Mouse (Mus musculus) G1E-ER4 (cell line): ENCODE results near the gene Fsd1l. TPM values are rescaled to one million over a fixed set of nuclear protein-coding genes. Genes with fewer than 3 reads are reported as not detected.

Experiments used
- GATA1 ChIP-seq: IDR thresholded peaks from one replicate; pipeline ENCODE4 v1.8.0; 2012; ENCODE audit warnings: low read length, inconsistent platforms
- polyA plus RNA-seq: library from polyadenylated mRNA; stranded (reverse); fragments of >175 nt; gene quantifications from 2 replicates; pipeline ENCODE4 v1.2.3, GENCODE M21; 2012

The Fsd1l gene
- polyA plus RNA-seq, 1 experiment: not detected

- TF ChIP-seq GATA1: no peak
These were observed 79.5 kb downstream of the Fsd1l start for GRCm38 (mm10) chr4:53710555-53711328.

GRCm38 (mm10) chr4:53713704-53714050 lies 82.4 kb downstream of the Fsd1l start, which contains the start of gene Fktn:
Gene Fktn, plus strand, starts transcription at chr4:53713998.
- TF ChIP-seq GATA1: no peak

DNA sequence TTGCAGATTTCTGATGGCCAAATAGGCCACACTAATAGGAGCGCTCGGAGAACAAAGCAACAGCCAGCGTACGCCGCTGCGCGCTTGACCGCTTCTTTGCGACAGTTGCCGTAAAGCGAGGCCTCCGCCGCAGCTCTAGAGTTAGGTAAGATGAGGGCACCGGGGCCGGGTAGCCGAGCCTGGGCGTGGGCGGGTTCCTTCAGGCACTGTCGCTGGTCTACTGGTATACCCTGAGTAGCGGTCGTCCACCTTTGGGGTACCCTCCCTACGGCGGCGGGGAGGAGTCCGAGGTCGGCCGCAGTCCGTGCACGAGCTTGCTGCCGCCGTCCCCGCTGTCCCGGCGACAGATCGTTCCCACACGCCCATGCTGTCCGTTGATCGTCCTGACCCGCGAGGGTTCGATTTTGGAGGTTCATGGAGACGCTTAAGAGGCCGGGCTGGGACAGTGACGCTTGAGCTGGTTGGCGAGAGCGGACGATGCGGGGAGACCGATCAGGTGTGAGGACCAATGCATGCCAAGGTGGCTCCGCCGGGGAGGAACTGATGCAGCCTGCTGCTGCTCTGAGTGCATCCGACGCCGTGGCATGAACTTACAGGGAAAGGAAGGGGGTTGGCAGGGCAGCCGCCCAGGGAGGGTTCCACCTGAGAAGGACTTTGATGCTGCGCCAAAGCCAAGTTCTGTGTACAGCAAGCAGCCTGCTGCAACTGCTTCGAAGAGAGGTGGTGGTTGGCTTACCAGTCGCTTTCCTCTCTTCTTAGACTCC lies 83.0 kb downstream of the Fsd1l start:
- no peak for TF ChIP-seq GATA1

- no peak for TF ChIP-seq GATA1
These were observed 84.7 kb downstream of the Fsd1l start for GRCm38 (mm10) chr4:53715977-53716376.

- no peak for TF ChIP-seq GATA1
These were observed 86.3 kb downstream of the Fsd1l start for GRCm38 (mm10) chr4:53717546-53717945.

DNA sequence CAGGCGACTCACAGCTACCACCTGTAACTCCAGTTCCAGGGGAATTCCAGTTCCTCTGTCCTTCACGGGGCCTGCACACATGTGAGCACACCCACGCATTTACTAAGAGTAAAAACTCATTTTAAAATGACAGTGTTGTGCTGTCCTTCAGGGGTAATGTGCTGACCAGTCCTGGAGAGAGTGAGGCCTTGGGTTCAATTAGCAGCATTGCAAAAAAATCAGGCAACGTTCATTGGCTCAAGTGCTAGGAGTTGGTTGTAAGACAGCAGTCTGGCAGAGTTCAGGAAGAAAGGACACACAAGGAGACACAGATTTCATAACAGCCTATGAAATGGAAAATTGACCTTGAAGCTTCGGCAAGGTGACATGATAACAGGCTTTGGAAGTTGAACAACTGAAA lies 87.0 kb downstream of the Fsd1l start:
- no peak for TF ChIP-seq GATA1

GRCm38 (mm10) chr4:53722506-53722905 lies 91.2 kb downstream of the Fsd1l start:
- no peak for TF ChIP-seq GATA1

GRCm38 (mm10) chr4:53728121-53728520 lies 96.8 kb downstream of the Fsd1l start:
- no peak for TF ChIP-seq GATA1

DNA sequence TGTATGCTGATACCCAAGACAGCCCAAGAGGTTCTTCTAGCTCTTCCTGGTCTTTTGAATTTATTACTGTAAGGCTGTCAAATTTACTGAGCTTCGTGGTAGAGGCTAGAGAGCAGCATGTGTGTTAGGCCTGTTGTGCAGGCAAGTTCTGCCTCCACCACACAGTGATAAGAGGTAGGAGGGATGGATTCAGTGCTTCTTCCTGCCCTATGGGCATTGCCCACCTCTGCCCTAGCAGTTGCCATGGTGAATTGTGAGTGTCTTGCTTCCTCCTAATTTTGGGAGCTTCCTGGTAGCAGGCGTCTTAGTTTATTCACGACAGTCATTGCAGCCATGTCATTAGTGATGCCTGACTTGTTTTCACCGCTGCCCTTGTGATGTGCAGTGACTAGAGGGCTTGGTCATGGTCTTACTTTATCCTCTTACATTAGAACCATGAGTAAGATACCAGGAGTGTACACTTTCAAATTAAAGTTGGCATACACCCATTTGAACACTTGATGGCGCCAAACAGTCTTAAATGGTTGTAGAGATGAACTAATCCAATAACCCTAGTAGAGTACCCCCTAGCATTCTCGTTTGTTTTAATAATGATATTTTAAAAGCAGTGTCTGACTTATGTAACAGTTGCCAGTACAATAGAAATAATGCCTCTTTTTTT lies 107.8 kb downstream of the Fsd1l start:
- TF ChIP-seq GATA1: no peak

DNA sequence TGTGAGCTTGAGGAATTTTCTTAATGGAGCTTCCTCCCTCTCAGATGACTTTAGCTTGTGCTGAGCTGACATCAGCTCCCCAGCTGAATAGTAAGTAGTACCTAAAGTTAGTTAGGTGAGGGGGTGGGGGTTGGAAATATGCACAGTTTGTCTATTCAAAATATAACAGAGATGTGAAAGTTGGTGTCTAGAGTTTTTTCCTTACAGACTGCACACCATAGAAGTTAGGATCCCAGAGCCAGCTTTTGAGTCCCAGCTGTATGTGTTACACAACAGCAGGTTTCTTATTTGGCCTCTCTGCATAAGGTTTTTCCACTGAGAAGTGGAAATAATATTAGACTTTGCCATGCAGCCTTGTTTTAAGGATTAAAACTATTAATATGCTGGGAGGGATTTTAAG lies 118.6 kb downstream of the Fsd1l start:
- no peak for TF ChIP-seq GATA1

- no peak for TF ChIP-seq GATA1
These were observed 119.3 kb downstream of the Fsd1l start for GRCm38 (mm10) chr4:53750391-53751120.

Other genes starting within 250 kb of the Fsd1l start
- gene Slc44a1, start 191.1 kb upstream of the Fsd1l start, polyA plus RNA-seq: 13.1 and 16.6 TPM in 2 replicates
- gene Fktn, start 82.5 kb downstream of the Fsd1l start, polyA plus RNA-seq: 0.36 and 0.38 TPM in 2 replicates
- gene Tal2, start 148.2 kb downstream of the Fsd1l start, polyA plus RNA-seq: not detected in 2 replicates
- gene Tmem38b, start 194.6 kb downstream of the Fsd1l start, polyA plus RNA-seq: 3.2 and 4.4 TPM in 2 replicates